8 mouse cellular contexts compared by ENCODE assay signal in the genomic region with DNA sequence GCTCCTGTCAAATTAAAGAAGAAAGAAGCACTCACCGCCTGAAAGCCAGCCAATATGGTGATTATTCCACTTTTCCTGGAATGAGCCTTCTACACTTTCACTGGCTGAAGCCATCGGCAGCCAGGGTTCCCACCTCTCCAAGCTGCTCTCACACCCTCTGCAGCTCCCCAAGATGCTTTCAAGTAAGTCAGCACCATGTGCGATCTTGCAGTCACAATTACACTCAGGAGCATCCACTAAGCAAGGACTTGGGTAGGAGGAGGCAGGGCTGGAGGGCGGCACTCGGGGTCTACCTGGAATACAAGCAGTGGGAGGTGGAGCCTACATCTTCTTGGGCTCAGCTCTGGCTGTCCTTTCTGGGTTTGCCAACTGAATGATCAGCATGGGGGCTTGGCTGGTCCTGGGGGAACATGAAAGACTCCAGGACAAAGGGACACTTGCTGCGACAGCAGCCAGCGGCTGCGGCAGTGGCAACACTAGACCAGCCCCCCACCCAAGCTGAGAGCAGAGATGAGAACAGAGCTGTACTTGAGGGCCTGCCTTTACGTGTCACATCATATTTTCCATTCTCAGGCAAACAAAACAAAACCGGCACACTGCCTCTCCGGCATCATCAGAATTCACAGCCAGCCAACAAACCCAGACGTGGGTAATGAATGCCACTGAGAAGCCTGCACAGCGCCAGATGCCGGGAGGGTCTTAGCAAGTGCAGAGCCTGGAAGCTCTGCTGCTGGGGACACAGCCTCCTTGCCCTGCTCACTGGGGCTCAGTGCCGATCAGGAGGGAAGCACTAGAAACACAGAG.
DNase-seq lines count a peak whose midpoint lies in the region; ATAC-seq and TF ChIP-seq lines count a peak whose summit lies in the region.

No protein-coding gene starts in this region.

- H3K27ac ChIP-seq in heart, embryonic 10.5 days: peak overlapping the region; percentile 87
- H3K27ac ChIP-seq in CH12.LX (ENCODE audit: insufficient read depth, low read depth): no peak overlapping the region
- peak overlapping the region; percentile 92 for H3K27ac ChIP-seq in forebrain, embryonic 16.5 days (ENCODE audit: low read length)
- peak overlapping the region; percentile 88 for H3K27ac ChIP-seq in midbrain, embryonic 16.5 days (ENCODE audit: low read length)

- H3K4me1 ChIP-seq in heart, embryonic 10.5 days: peaks cover 74% of the 10 kb centered on the region
- peaks cover 32 to 43% of the 10 kb centered on the region in 2 experiments for H3K4me1 ChIP-seq in CH12.LX (ENCODE audit: control insufficient read depth in 1 of 2, insufficient read depth in 2 of 2)
- H3K4me1 ChIP-seq in forebrain, embryonic 16.5 days (replicated peaks; ENCODE audit: control insufficient read depth, insufficient read depth, low read length): peaks cover 53% of the 10 kb centered on the region
- H3K4me1 ChIP-seq in midbrain, embryonic 16.5 days (ENCODE audit: control insufficient read depth, insufficient read depth, low read length): peaks cover 55% of the 10 kb centered on the region

- WGBS in heart, embryonic 10.5 days: 30% methylated on average over 15 of the region's 15 CpGs
- 2% methylated on average over 15 of the region's 15 CpGs for WGBS in forebrain, embryonic 16.5 days
- 5% methylated on average over 15 of the region's 15 CpGs for WGBS in midbrain, embryonic 16.5 days

- in situ Hi-C loops in CH12.LX (cut with MboI; ENCODE audit: low pct_ligation_motif_present, low pct_unique_long_range_greater_than_20kb, low sequenced_read_pairs): no loop called here

- peak; percentile 41 for ATAC-seq in forebrain, embryonic 16.5 days
- ATAC-seq in midbrain, embryonic 16.5 days: peak; percentile 64

- TF ChIP-seq CTCF in CH12.LX (conservative IDR thresholded peaks at IDR 0.05 in 1 of 2, IDR thresholded peaks at IDR 0.05 in 1 of 2; ENCODE audit: low read depth in 2 of 2, low read length in 2 of 2): no peak

- 0 out of 2 replicates have a peak, but pooled peaks have one; percentile 20 for TF ChIP-seq EP300 in CH12.LX (IDR thresholded peaks at IDR 0.05; ENCODE audit: low read length)

- no peak for DNase-seq in heart, embryonic 10.5 days (ENCODE audit: low spot score)
- DNase-seq in heart, postnatal 14 days: no peak
- DNase-seq in CH12.LX (ENCODE audit: extremely low read depth): peak; percentile 31
- no peak for DNase-seq in adrenal gland, postnatal 4 days (ENCODE audit: low spot score in 2 of 2)
- DNase-seq in adrenal gland, adult 8-10 months: no peak
- no peak for DNase-seq in layer of hippocampus, postnatal 36 days

- TF ChIP-seq RAD21 in CH12.LX (IDR thresholded peaks at IDR 0.05; ENCODE audit: low read depth, low read length): no peak

- intact Hi-C loops in heart, postnatal 14 days (cut with DNase I): no loop called here

- no peaks in the 10 kb centered on the region for H3K27me3 ChIP-seq in heart, embryonic 10.5 days (ENCODE audit: insufficient read depth, poor library complexity, severe bottlenecking)
- no peaks in the 10 kb centered on the region for H3K27me3 ChIP-seq in CH12.LX (replicated peaks)
- no peaks in the 10 kb centered on the region for H3K27me3 ChIP-seq in forebrain, embryonic 16.5 days (replicated peaks; ENCODE audit: control insufficient read depth, insufficient read depth, low read length)
- no peaks in the 10 kb centered on the region for H3K27me3 ChIP-seq in midbrain, embryonic 16.5 days (ENCODE audit: control insufficient read depth, insufficient read depth, low read depth, low read length)

- no peak overlapping the region for H3K9ac ChIP-seq in CH12.LX (ENCODE audit: insufficient read depth, low read depth)
- H3K9ac ChIP-seq in forebrain, embryonic 16.5 days (replicated peaks; ENCODE audit: low read depth, low read length): peak overlapping the region; percentile 37
- H3K9ac ChIP-seq in midbrain, embryonic 16.5 days (ENCODE audit: low read depth, low read length): peak overlapping the region; percentile 71

- no peaks in the 10 kb centered on the region; the same call in 1 of the 2 replicates for H3K36me3 ChIP-seq in heart, embryonic 10.5 days
- H3K36me3 ChIP-seq in CH12.LX (replicated peaks in 1 of 2; ENCODE audit: control insufficient read depth in 1 of 2, insufficient read depth in 1 of 2, low read length in 1 of 2): peaks cover 0 to 13% of the 10 kb centered on the region in 2 experiments
- H3K36me3 ChIP-seq in forebrain, embryonic 16.5 days (ENCODE audit: control insufficient read depth, insufficient read depth): no peaks in the 10 kb centered on the region
- no peaks in the 10 kb centered on the region for H3K36me3 ChIP-seq in midbrain, embryonic 16.5 days (ENCODE audit: control insufficient read depth, insufficient read depth, low read length)

- H3K79me2 ChIP-seq in CH12.LX (replicated peaks; ENCODE audit: control insufficient read depth, extremely low read depth, insufficient read depth, poor library complexity, severe bottlenecking): no peaks in the 10 kb centered on the region

- dilution Hi-C loops in CH12.LX (cut with MboI; ENCODE audit: extremely low pct_ligation_motif_present, extremely low pct_unique_long_range_greater_than_20kb, low sequenced_read_pairs): no loop called here

- peak overlapping the region; percentile 34 for H3K4me3 ChIP-seq in heart, embryonic 10.5 days
- H3K4me3 ChIP-seq in CH12.LX (replicated peaks in 1 of 3; ENCODE audit: low read depth in 2 of 3, low read length in 2 of 3, poor library complexity in 1 of 3): no peak overlapping the region
- H3K4me3 ChIP-seq in forebrain, embryonic 16.5 days (replicated peaks; ENCODE audit: low read length): peak overlapping the region; percentile 38
- H3K4me3 ChIP-seq in midbrain, embryonic 16.5 days (ENCODE audit: low read depth, low read length): peak overlapping the region; percentile 35

- H3K9me3 ChIP-seq in heart, embryonic 10.5 days: no peaks in the 10 kb centered on the region
- no peaks in the 10 kb centered on the region for H3K9me3 ChIP-seq in CH12.LX (replicated peaks; ENCODE audit: low read length)
- no peaks in the 10 kb centered on the region for H3K9me3 ChIP-seq in forebrain, embryonic 16.5 days (ENCODE audit: control insufficient read depth, low read length)
- no peaks in the 10 kb centered on the region for H3K9me3 ChIP-seq in midbrain, embryonic 16.5 days (replicated peaks; ENCODE audit: control insufficient read depth, low read length, poor library complexity, severe bottlenecking)

- TF ChIP-seq POLR2A in CH12.LX (IDR thresholded peaks at IDR 0.05; ENCODE audit: low read depth, low read length): no peak

- peak overlapping the region; percentile 38 for H3K4me2 ChIP-seq in CH12.LX (ENCODE audit: insufficient read depth, low read depth, poor library complexity, severe bottlenecking)
- H3K4me2 ChIP-seq in forebrain, embryonic 16.5 days (ENCODE audit: low read length): peak overlapping the region; percentile 55
- peak overlapping the region; percentile 69 for H3K4me2 ChIP-seq in midbrain, embryonic 16.5 days (ENCODE audit: low read length)

TF ChIP-seq in CH12.LX, 34 proteins besides CTCF, POLR2A, EP300 and RAD21:
- no peak for TF ChIP-seq IRF4 (IDR thresholded peaks at IDR 0.05; ENCODE audit: low read depth, low read length)
- no peak for TF ChIP-seq ZMIZ1 (IDR thresholded peaks at IDR 0.05; ENCODE audit: low read depth, low read length)
- TF ChIP-seq CHD2 (IDR thresholded peaks at IDR 0.05; ENCODE audit: low read length): no peak
- TF ChIP-seq GABPA (IDR thresholded peaks at IDR 0.05; ENCODE audit: insufficient replicate concordance, low read depth, low read length): no peak
- TF ChIP-seq USF2 (conservative IDR thresholded peaks at IDR 0.05; ENCODE audit: low read depth, low read length): no peak
- TF ChIP-seq TCF12 (IDR thresholded peaks at IDR 0.05; ENCODE audit: low read depth, low read length): no peak
- TF ChIP-seq BHLHE40 (IDR thresholded peaks at IDR 0.05; ENCODE audit: low read depth, low read length): peak; percentile 30; the same call in 1 of the 2 replicates
- no peak for TF ChIP-seq NELFE (IDR thresholded peaks at IDR 0.05; ENCODE audit: low read depth, low read length)
- peak; percentile 86 for TF ChIP-seq JUN (IDR thresholded peaks at IDR 0.05; ENCODE audit: insufficient read depth, low read depth, low read length)
- no peak for TF ChIP-seq TBP (conservative IDR thresholded peaks at IDR 0.05; ENCODE audit: low read depth, low read length)
- TF ChIP-seq ETS1 (conservative IDR thresholded peaks at IDR 0.05; ENCODE audit: low read depth, low read length): peak; percentile 35; the same call in 1 of the 2 replicates
- no peak for TF ChIP-seq RCOR1 (conservative IDR thresholded peaks at IDR 0.05; ENCODE audit: low read depth, low read length)
- no peak for TF ChIP-seq E2F4 (IDR thresholded peaks at IDR 0.05; ENCODE audit: insufficient replicate concordance, low read depth, low read length)
- TF ChIP-seq JUND (conservative IDR thresholded peaks at IDR 0.05; ENCODE audit: low read depth, low read length): peak; percentile 74
- no peak for TF ChIP-seq ZKSCAN1 (IDR thresholded peaks at IDR 0.05; ENCODE audit: borderline replicate concordance, low read depth, low read length)
- no peak for TF ChIP-seq SIN3A (IDR thresholded peaks at IDR 0.05; ENCODE audit: low read length)
- TF ChIP-seq HCFC1 (IDR thresholded peaks at IDR 0.05; ENCODE audit: low read depth, low read length): no peak
- no peak for TF ChIP-seq MAFK (IDR thresholded peaks at IDR 0.05; ENCODE audit: insufficient replicate concordance, low read length)

Comparison
In these comparisons a context has a peak if more than half of its experiments do, and no peak if none do; other contexts are left out.
1. H3K4me3 ChIP-seq: peak in heart, embryonic 10.5 days (single experiment), forebrain, embryonic 16.5 days (single experiment) and midbrain, embryonic 16.5 days (single experiment); none in CH12.LX (0 of 3).
2. Peak in every context shown above with its lines, with median percentiles within 50 percentile points of each other: H3K4me2 ChIP-seq.